Mouse (Mus musculus) left cerebral cortex, postnatal 14 days (tissue): ENCODE measurements around the gene Aim2. TPM values are rescaled to one million over a fixed set of nuclear protein-coding genes. Genes with fewer than 3 reads are reported as not detected.
"Not testable (repeated sequence)": the region's sequence is repeated elsewhere in the genome, so short reads cannot be mapped to it uniquely, and the experiment has no call there.

Source experiments
- DNase-seq, 2 experiments: peaks; one replicate each; pipeline ENCODE4 v3.0.0; 2021 to 2022; ENCODE audit warnings: low spot score in 2 of 2, mixed read lengths in 1 of 2
- intact Hi-C: fragments of 180-260 bp; cut with DNase I; formaldehyde crosslinking; loops from one replicate; pipeline ENCODE4 v1.15.1; 2025
- long read RNA-seq, 2 experiments: library from polyadenylated mRNA; stranded (forward); transcript quantifications; one replicate each; pipeline ENCODE4 v2.0.0; 2021
- total RNA-seq, 2 experiments: library from RNA; stranded (reverse); gene quantifications; 2 replicates each; pipeline ENCODE4 v1.2.3; 2021

Gene Aim2
- total RNA-seq = 1 to 10 TPM; 2.4 to 2.7 TPM
- long read RNA-seq, experiment 1, partial matches to known transcripts = 0 of 2 reads
- long read RNA-seq, experiment 1, other reads (novel, unspliced or antisense) = 2 of 2 reads
- long read RNA-seq, experiment 2 = 0 reads

DNA sequence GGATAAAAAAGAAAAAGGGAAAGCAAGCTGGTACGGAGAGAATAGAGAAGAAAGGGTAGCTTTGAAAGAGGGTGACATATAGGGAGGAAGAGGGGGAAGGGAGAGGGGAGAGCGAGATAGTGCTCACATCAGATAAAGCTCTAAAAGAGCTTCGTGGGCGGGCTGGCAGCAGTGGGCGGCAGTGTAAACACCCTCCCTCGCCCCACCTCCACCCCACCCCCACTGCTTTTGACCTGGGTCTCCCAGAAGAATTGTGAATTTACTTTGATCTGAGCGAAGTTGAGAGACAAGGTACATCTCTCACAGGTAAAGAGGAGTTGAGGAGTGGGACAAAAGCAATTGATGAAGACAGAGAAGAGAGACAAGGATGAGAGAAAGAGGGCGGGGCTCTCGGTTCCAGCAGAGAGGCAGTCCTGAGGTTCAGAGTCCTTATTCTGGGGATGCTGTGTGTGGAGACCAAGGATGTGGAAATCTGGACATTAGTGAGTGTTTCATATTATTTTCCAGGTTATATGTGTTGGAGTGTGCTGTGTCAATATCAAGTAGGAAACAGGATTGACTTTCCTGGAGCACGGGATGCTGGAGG is at the start of gene Aim2:
Gene Aim2 (plus strand): TSS at position 508 of the 586 bp plus-strand sequence.
- intact Hi-C loops = no loop called here

GRCm38 (mm10) chr1:173302795-173303194 is 47.9 kb upstream of the Aim2 start:
- intact Hi-C loops = loop anchor here (10.0 kb wide), 1 partner anchor 982 kb away; no protein-coding TSS in a partner anchor
- DNase-seq = not testable (repeated sequence)

More for the DNA sequence above, at the start of gene Aim2:
- no peak for DNase-seq

GRCm38 (mm10) chr1:173313535-173314050 is 37.1 kb upstream of the Aim2 start:
- intact Hi-C loops = loop anchor here (10.0 kb wide), 1 partner anchor 951 kb away; no protein-coding TSS in a partner anchor
- DNase-seq = not testable (repeated sequence)

DNA sequence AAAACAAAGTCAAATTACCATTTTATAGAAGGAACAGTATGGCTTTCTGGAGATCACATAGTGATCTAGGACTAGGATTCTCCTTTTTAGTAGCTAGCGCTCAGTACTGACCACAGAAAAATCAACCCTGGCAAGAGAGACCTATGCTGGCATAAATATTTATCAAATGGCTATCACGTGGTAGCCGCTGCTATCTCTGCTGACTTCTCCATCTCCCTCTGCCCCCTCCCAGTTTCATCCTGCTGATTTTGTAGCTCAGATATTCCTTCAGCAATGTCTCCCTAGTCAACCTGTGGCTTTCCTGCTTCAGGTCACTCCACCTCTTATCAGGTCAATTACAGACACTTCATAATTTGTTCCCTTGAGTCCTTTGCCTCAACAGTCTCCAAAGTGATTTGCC is 35.0 kb upstream of the Aim2 start:
- intact Hi-C loops = loop anchor here (10.0 kb wide), 1 partner anchor 949 kb away; no protein-coding TSS in a partner anchor
- DNase-seq = no peak

DNA sequence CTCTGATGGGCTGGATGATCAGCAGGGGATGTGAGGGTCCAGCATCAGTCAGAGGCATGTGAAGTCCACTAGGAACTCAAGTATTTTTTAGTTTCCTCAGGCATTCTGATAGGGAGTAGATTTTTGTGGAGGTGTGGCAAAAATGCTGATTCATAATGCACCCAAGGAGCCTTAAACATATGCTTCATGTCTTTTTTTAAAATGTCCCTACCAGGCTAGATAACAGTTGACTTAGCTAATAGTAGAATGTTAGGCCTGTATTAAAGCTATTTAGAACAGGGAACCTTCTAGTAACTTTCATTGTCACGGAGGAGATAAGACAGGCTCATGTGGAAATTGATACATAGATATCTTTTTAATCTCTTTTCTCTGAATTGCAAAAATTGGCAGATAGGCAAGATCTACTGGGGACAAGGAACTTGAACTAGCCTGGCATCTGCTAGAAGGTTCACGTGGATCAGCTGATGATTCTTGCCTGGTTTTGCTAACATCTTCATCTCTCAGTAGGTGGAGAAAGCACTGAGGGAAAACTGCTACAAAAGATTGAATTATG is 32.7 kb upstream of the Aim2 start:
- intact Hi-C loops = loop anchor here (10.0 kb wide), 1 partner anchor 947 kb away; no protein-coding TSS in a partner anchor
- no peak for DNase-seq

DNA sequence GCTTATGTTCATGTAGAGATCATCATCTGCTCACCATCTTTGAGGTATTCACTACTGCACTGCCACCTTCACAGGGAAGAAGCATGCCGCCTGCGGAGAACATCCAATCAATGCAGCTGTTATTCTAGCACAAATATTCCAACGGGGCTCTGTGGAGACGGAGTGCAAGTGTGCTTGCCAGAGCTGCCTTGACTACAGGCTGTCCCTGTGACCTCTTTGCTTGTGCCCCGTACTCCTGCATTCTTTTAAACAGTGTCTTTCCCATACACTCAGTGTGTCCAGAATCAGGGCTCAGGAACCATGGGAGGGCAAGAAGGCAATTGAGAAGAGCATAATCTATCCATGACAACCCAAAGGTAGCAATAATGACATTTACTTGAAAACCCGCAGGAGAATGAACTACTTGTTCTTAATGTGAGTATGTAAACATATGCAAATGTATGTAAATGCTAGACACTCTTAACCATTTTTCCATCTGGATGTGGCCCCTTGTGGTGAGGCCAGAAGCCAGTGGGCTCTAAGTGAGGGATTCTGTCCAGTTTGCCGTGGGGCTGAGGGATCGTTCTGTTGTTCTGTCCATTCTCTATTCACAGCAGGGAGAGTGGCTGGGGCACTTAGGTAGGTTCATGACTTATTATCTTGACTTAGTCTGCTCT is 29.0 kb upstream of the Aim2 start:
- DNase-seq = no peak
- intact Hi-C loops = loop anchor here (5.0 kb wide), 1 partner anchor 56 kb away; no protein-coding TSS in a partner anchor

DNA sequence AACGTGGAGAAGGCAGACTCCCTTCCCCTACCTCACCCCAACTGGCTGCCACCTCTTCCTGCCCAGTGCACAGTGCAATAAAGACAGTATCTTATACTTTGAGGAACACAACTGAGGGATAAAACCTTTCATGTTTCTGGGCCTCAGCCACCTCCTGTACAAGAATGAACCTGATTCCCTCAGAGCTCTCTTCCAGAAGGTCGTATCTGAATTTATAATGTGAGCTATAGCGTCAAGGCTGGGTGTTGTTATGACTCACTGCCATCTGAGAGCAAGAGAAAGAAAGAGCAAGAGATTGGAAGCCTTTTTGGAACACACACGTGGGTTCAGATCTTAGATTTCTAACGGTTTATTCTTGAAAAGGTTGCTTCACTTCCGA is 28.4 kb upstream of the Aim2 start:
- intact Hi-C loops = loop anchor here (5.0 kb wide), 1 partner anchor 55 kb away; no protein-coding TSS in a partner anchor
- DNase-seq = no peak

DNA sequence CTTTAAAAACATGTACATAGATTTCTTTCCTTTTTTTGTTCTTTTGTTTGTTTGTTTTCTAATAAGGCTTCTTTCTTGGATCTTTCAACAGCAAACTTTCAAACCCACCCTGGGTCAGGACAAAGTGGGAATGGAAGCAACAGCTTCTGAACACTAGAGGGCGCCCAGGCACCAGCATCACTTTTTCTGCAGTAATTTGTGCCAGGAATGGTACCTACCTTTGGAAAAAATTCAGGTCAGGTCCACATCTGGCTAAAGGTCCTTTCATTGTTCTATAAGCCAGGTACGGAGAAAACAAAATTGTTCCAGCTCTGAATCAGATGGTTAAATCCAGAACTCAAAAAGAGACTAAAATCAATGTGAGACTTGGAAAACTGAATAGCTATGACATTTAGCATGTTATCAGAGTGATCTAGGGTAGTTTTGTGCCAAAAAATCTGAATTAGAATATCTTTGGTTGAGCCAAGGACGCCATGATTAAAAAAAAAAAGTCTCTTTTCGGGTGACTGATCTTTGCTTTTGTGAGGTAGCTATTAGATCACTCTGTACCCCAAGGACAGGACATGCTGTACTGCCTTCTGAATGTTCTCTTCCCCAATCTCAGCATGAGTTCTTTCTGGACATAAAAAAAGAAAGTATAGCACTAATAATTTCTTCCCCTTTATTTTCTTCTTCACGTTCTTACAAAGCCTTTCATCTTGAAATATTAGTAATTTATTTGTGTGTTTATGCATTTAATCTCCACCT is 26.7 kb upstream of the Aim2 start:
- intact Hi-C loops = loop anchor here (5.0 kb wide), 1 partner anchor 53 kb away; no protein-coding TSS in a partner anchor
- peak in 1 of 2 experiments; percentile 57 for DNase-seq

DNA sequence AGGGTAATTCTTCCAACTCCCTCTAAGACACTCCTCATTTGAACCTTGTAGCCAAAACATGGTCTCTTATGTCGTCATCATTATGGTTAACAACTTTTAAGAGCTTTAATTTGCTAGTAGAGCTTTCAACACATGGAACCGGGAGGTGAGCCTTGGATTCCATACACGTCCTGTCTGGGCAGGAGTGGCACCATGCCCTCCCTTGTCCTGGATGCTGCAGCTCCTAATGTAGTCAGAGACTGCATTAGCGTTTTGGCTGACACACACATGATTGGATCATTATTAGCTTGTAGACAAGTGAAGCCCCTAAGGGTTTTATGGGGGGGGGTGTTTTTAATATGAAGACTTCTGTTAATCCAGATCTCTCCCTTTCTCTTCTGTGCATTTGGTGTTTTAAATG is 25.7 kb upstream of the Aim2 start:
- no peak for DNase-seq
- intact Hi-C loops = loop anchor here (5.0 kb wide), 1 partner anchor 52 kb away; no protein-coding TSS in a partner anchor

- DNase-seq = no peak
- intact Hi-C loops = no loop called here
Observed at GRCm38 (mm10) chr1:173325395-173325794, 25.3 kb upstream of the Aim2 start.

- intact Hi-C loops = no loop called here
Observed at GRCm38 (mm10) chr1:173326552-173326951, 24.1 kb upstream of the Aim2 start.

GRCm38 (mm10) chr1:173328446-173328845 is 22.2 kb upstream of the Aim2 start:
- DNase-seq = no peak
- intact Hi-C loops = no loop called here

More at GRCm38 (mm10) chr1:173326552-173326951, 24.1 kb upstream of the Aim2 start:
- no peak for DNase-seq

GRCm38 (mm10) chr1:173329185-173329584 is 21.5 kb upstream of the Aim2 start:
- intact Hi-C loops = no loop called here
- no peak for DNase-seq

- intact Hi-C loops = no loop called here
- peak in 1 of 2 experiments; percentile 22 for DNase-seq
Observed at GRCm38 (mm10) chr1:173329743-173330142, 20.9 kb upstream of the Aim2 start.

DNA sequence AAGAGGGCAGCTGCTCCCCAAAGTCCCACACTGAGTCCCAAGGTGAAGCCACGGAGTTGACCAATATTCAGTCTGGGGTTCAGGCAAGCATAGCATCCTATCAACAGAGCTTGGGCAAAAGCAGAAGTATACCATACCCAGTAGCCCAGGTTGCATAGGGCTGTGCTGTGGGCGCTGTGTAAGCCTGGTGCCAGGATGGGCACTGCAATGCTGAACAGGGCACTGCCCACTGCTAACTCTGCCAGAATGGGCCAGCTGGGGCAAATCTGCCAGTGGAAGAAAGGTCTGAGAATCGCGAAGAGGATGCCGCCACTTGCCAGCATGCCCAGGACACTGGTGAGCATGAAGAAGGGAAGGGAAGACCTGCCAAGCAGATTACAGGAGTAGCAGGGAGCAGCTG is 18.3 kb upstream of the Aim2 start:
- no peak for DNase-seq
- intact Hi-C loops = no loop called here

DNA sequence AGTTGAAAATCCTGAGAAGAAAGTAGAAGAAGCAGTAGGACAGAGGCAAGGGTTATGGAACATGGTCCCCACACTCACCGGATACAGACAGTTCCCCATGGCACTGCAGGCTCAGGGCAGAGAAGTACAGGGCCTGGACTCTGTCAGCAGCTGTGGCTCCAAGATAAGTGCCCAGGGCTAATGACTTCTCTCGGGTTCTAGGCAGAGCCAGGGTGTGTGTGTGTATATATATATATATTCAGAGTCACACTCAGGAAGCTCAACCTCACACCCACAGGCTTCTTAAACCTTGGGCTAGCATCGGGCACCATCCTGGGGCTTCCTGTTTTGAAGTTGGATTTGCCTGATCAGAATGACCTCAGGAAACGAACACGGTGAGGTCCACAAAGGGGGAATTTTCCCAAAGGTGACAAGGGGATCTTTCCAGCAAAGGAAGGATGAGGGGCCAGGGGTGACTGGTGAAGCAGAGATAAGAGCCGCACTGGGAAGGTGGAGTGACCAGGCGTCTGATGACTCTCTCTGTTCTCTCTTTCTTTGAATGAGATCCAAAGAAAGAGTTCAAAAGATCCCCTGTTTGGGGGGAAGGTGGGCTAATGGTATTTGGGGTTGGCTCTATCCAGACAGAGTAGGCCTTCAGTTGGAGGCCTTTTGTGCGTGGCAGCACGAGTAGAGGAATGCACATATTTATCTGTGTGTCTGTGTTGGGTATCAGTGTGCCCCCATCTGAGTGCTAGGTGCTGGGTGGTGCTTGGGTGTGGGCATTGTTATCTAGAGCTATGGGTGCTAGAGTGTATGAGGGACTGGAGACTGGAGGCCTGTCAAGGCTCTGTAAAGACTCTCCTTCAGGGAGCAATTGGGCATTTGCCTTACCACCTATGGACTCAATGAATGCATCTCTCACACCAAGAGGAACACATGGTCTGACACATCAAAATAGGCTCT is 17.1 kb upstream of the Aim2 start, which contains the start of gene Ackr1:
Gene Ackr1 (minus strand): TSS at position 439 of the 942 bp plus-strand sequence.
- intact Hi-C loops = no loop called here
- DNase-seq = no peak

GRCm38 (mm10) chr1:173335903-173336302 is 14.8 kb upstream of the Aim2 start:
- DNase-seq = peak in 1 of 2 experiments; percentile 10
- intact Hi-C loops = loop anchor here (5.0 kb wide), 1 partner anchor 41 kb away; no protein-coding TSS in a partner anchor

DNA sequence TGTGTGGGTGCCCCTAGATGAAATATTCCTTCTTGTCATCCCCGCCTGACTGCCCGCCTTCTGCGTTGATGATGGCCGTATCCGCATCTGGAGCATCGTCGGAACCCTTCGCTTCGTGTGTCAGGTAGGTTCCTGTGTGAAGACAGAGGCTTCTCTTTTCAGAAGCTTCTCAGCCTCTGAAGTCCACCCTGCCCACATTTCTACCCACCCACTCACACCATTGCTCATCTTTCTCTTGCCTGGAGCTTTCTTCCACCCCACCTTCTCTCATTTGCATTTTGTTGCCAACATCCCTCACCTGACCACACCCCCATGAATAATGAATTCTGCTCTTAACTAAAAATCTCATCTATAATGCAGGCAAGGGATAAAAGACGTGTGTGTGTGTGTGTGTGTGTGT is 13.7 kb upstream of the Aim2 start:
- peak; percentile 32 to 55 for DNase-seq
- intact Hi-C loops = loop anchor here (5.0 kb wide), 1 partner anchor 40 kb away; no protein-coding TSS in a partner anchor
